Mouse (Mus musculus): ENCODE data around the gene Ttc41.
A peak's percentile ranks its signal among the peaks of the same experiment; 100 is the strongest.

The Ttc41 gene

GRCm38 (mm10) chr10:86755816-86756502 is 50.3 kb downstream of the Ttc41 start:
- no peak for DNase-seq (ENCODE audit: low spot score in 2 of 2)

- no peak for DNase-seq (ENCODE audit: low spot score in 2 of 2)
Measured at GRCm38 (mm10) chr10:86757724-86758123, 52.1 kb downstream of the Ttc41 start.

- DNase-seq (ENCODE audit: low spot score in 2 of 2): no peak
Measured at GRCm38 (mm10) chr10:86758211-86758610, 52.6 kb downstream of the Ttc41 start.

- DNase-seq (ENCODE audit: low spot score in 2 of 2): no peak
Measured at GRCm38 (mm10) chr10:86761236-86761635, 55.6 kb downstream of the Ttc41 start.

GRCm38 (mm10) chr10:86761722-86762383 is 56.2 kb downstream of the Ttc41 start:
- no peak for DNase-seq (ENCODE audit: low spot score in 2 of 2)

- no peak for DNase-seq (ENCODE audit: low spot score in 2 of 2)
Measured at GRCm38 (mm10) chr10:86762384-86762730, 56.7 kb downstream of the Ttc41 start.

- DNase-seq (ENCODE audit: low spot score in 2 of 2): no peak
Measured at GRCm38 (mm10) chr10:86763672-86764071, 58.1 kb downstream of the Ttc41 start, which contains the start of gene Gm49358. Gene Gm49358 (plus strand): TSS chr10:86763972.

GRCm38 (mm10) chr10:86765344-86765966 is 59.8 kb downstream of the Ttc41 start:
- no peak for DNase-seq (ENCODE audit: low spot score in 2 of 2)

GRCm38 (mm10) chr10:86769216-86769615 is 63.6 kb downstream of the Ttc41 start:
- no peak for DNase-seq (ENCODE audit: low spot score in 2 of 2)

- no peak for DNase-seq (ENCODE audit: low spot score in 2 of 2)
Measured at GRCm38 (mm10) chr10:86769797-86770196, 64.2 kb downstream of the Ttc41 start.

- DNase-seq (ENCODE audit: low spot score in 2 of 2): no peak
Measured at GRCm38 (mm10) chr10:86771701-86772100, 66.1 kb downstream of the Ttc41 start.

- DNase-seq (ENCODE audit: low spot score in 2 of 2): peak in 1 of 2 experiments; percentile 5
Measured at GRCm38 (mm10) chr10:86772231-86772631, 66.6 kb downstream of the Ttc41 start.

GRCm38 (mm10) chr10:86773360-86773759 is 67.7 kb downstream of the Ttc41 start:
- DNase-seq (ENCODE audit: low spot score in 2 of 2): no peak

GRCm38 (mm10) chr10:86776281-86776680 is 70.7 kb downstream of the Ttc41 start:
- DNase-seq (ENCODE audit: low spot score in 2 of 2): no peak

GRCm38 (mm10) chr10:86777614-86778319 is 72.2 kb downstream of the Ttc41 start:
- peak; percentile 12 to 14 for DNase-seq (ENCODE audit: low spot score in 2 of 2)

GRCm38 (mm10) chr10:86778398-86779116 is 72.9 kb downstream of the Ttc41 start, which contains the start of gene Nt5dc3:
Gene Nt5dc3 (plus strand): TSS chr10:86779005.
- peak; percentile 95 to 96 for DNase-seq (ENCODE audit: low spot score in 2 of 2)

GRCm38 (mm10) chr10:86779117-86779755 is 73.6 kb downstream of the Ttc41 start:
- peak; percentile 11 to 27 for DNase-seq (ENCODE audit: low spot score in 2 of 2)

- DNase-seq (ENCODE audit: low spot score in 2 of 2): no peak
Measured at GRCm38 (mm10) chr10:86779816-86780500, 74.3 kb downstream of the Ttc41 start.

GRCm38 (mm10) chr10:86781641-86782040 is 76.0 kb downstream of the Ttc41 start:
- no peak for DNase-seq (ENCODE audit: low spot score in 2 of 2)

GRCm38 (mm10) chr10:86782656-86783055 is 77.0 kb downstream of the Ttc41 start:
- no peak for DNase-seq (ENCODE audit: low spot score in 2 of 2)

All from spleen, postnatal 36 days (tissue).